Mouse (Mus musculus) CH12.LX (cell line): ENCODE data around the gene Dirc2. TPM values are rescaled to one million over a fixed set of nuclear protein-coding genes. Genes with fewer than 3 reads are reported as not detected.

Experiments
- DNase-seq: peaks from one replicate; pipeline ENCODE4 v3.0.0-alpha.2; 2013; ENCODE audit errors: extremely low read depth
- H3K27ac ChIP-seq: 2 replicates; pipeline ENCODE4 v1.5.1; 2012; ENCODE audit warnings: low read depth, mild to moderate bottlenecking, control low read depth, moderate library complexity; ENCODE audit not compliant: insufficient read depth
- H3K27me3 ChIP-seq: replicated peaks from 2 replicates; pipeline ENCODE3; 2012; ENCODE audit warnings: inconsistent platforms
- H3K36me3 ChIP-seq, 2 experiments: replicated peaks in 1 of 2; 2 replicates each; pipeline versions ENCODE3 to v1.6.1; 2012; ENCODE audit warnings: inconsistent platforms in 1 of 2, low read length in 1 of 2, mild to moderate bottlenecking in 1 of 2, mixed read lengths in 1 of 2, moderate library complexity in 1 of 2; ENCODE audit not compliant: control insufficient read depth in 1 of 2, insufficient read depth in 1 of 2
- H3K4me1 ChIP-seq, 2 experiments: 2 replicates each; pipeline ENCODE4 v1.6.1; 2012; ENCODE audit warnings: inconsistent platforms in 1 of 2, moderate library complexity in 1 of 2; ENCODE audit not compliant: insufficient read depth in 2 of 2, control insufficient read depth in 1 of 2
- H3K4me2 ChIP-seq: 2 replicates; pipeline ENCODE4 v1.6.1; 2012; ENCODE audit warnings: low read depth, mild to moderate bottlenecking, control low read depth; ENCODE audit not compliant: poor library complexity, insufficient read depth, severe bottlenecking
- H3K4me3 ChIP-seq, 3 experiments: fragments of 150-350 bp in 1 of 3; sonication (generic) in 1 of 3; replicated peaks in 1 of 3; 2 replicates each; pipeline versions ENCODE3 to v1.5.1; 2011 to 2012; ENCODE audit warnings: low read depth in 2 of 3, low read length in 2 of 3, mild to moderate bottlenecking in 2 of 3, moderate library complexity in 2 of 3, control low read depth in 1 of 3, improper control_type of control experiment in 1 of 3, inconsistent platforms in 1 of 3, mixed read lengths in 1 of 3; ENCODE audit not compliant: poor library complexity in 1 of 3
- H3K79me2 ChIP-seq: replicated peaks from 2 replicates; pipeline ENCODE4 v1.6.1; 2012; ENCODE audit warnings: mild to moderate bottlenecking, moderate library complexity; ENCODE audit not compliant: control insufficient read depth, poor library complexity, insufficient read depth, severe bottlenecking; ENCODE audit errors: extremely low read depth
- H3K9ac ChIP-seq: 2 replicates; pipeline ENCODE4 v1.6.1; 2012; ENCODE audit warnings: low read depth, mild to moderate bottlenecking, control low read depth, moderate library complexity; ENCODE audit not compliant: insufficient read depth
- H3K9me3 ChIP-seq: replicated peaks from 2 replicates; pipeline ENCODE3; 2012; ENCODE audit warnings: low read length, inconsistent platforms, mixed read lengths
- CHD1 ChIP-seq: IDR thresholded peaks from 2 replicates; pipeline ENCODE4 v1.6.1; 2012; ENCODE audit warnings: low read depth, low read length, improper control_type of control experiment, inconsistent platforms
- CHD2 ChIP-seq: IDR thresholded peaks from 2 replicates; pipeline ENCODE4 v1.6.1; 2011; ENCODE audit warnings: low read length, improper control_type of control experiment
- CTCF ChIP-seq, 2 experiments: IDR thresholded peaks in 1 of 2; conservative IDR thresholded peaks in 1 of 2; 2 replicates each; pipeline ENCODE4 v1.5.1; 2011 to 2012; ENCODE audit warnings: low read depth in 2 of 2, low read length in 2 of 2, improper control_type of control experiment in 1 of 2, inconsistent platforms in 1 of 2, mild to moderate bottlenecking in 1 of 2, moderate library complexity in 1 of 2
- E2F4 ChIP-seq: IDR thresholded peaks from 2 replicates; pipeline ENCODE4 v1.6.1; 2011; ENCODE audit warnings: low read depth, low read length, improper control_type of control experiment; ENCODE audit not compliant: insufficient replicate concordance
- ELF1 ChIP-seq: IDR thresholded peaks from 2 replicates; pipeline ENCODE4 v1.6.1; 2014; ENCODE audit warnings: low read depth, mild to moderate bottlenecking, inconsistent platforms, low read length, improper control_type of control experiment
- EP300 ChIP-seq: IDR thresholded peaks from 2 replicates; pipeline ENCODE4 v1.6.1; 2011; ENCODE audit warnings: low read length, improper control_type of control experiment
- ETS1 ChIP-seq: conservative IDR thresholded peaks from 2 replicates; pipeline ENCODE4 v1.6.1; 2012; ENCODE audit warnings: low read depth, mild to moderate bottlenecking, inconsistent platforms, low read length, improper control_type of control experiment, moderate library complexity
- GABPA ChIP-seq: IDR thresholded peaks from 2 replicates; pipeline ENCODE4 v1.6.1; 2012; ENCODE audit warnings: low read depth, low read length, improper control_type of control experiment, inconsistent platforms; ENCODE audit not compliant: insufficient replicate concordance
- HCFC1 ChIP-seq: IDR thresholded peaks from 2 replicates; pipeline ENCODE4 v1.6.1; 2012; ENCODE audit warnings: low read depth, mild to moderate bottlenecking, inconsistent platforms, low read length, improper control_type of control experiment
- IRF4 ChIP-seq: IDR thresholded peaks from 2 replicates; pipeline ENCODE4 v1.6.1; 2014; ENCODE audit warnings: low read depth, mild to moderate bottlenecking, inconsistent platforms, low read length, improper control_type of control experiment
- JUN ChIP-seq: IDR thresholded peaks from 2 replicates; pipeline ENCODE4 v1.6.1; 2011; ENCODE audit warnings: low read depth, mild to moderate bottlenecking, low read length, improper control_type of control experiment, moderate library complexity; ENCODE audit not compliant: insufficient read depth
- JUND ChIP-seq: conservative IDR thresholded peaks from 2 replicates; pipeline ENCODE4 v1.6.1; 2011; ENCODE audit warnings: low read depth, low read length, improper control_type of control experiment
- KAT2A ChIP-seq: IDR thresholded peaks from 2 replicates; pipeline ENCODE4 v1.6.1; 2012; ENCODE audit warnings: low read length, improper control_type of control experiment, inconsistent platforms; ENCODE audit not compliant: insufficient replicate concordance
- MAFK ChIP-seq: IDR thresholded peaks from 2 replicates; pipeline ENCODE4 v1.6.1; 2011; ENCODE audit warnings: low read length, improper control_type of control experiment; ENCODE audit not compliant: insufficient replicate concordance
- MAX ChIP-seq: IDR thresholded peaks from 2 replicates; pipeline ENCODE4 v1.6.1; 2011; ENCODE audit warnings: low read length, improper control_type of control experiment
- MEF2A ChIP-seq: IDR thresholded peaks from 2 replicates; pipeline ENCODE4 v1.6.1; 2014; ENCODE audit warnings: low read depth, mild to moderate bottlenecking, inconsistent platforms, low read length, improper control_type of control experiment, borderline replicate concordance
- MYC ChIP-seq: IDR thresholded peaks from 2 replicates; pipeline ENCODE4 v1.6.1; 2011; ENCODE audit warnings: low read depth, mild to moderate bottlenecking, improper control_type of control experiment, low read length
- NELFE ChIP-seq: IDR thresholded peaks from 2 replicates; pipeline ENCODE4 v1.6.1; 2011; ENCODE audit warnings: low read depth, low read length, improper control_type of control experiment
- PAX5 ChIP-seq: IDR thresholded peaks from 2 replicates; pipeline ENCODE4 v1.6.1; 2012; ENCODE audit warnings: low read length, inconsistent platforms, mixed read lengths
- POLR2A ChIP-seq: IDR thresholded peaks from 2 replicates; pipeline ENCODE4 v1.6.1; 2011; ENCODE audit warnings: low read depth, mild to moderate bottlenecking, improper control_type of control experiment, low read length
- POLR2AphosphoS2 ChIP-seq: IDR thresholded peaks from 2 replicates; pipeline ENCODE4 v1.6.1; 2011; ENCODE audit warnings: low read depth, low read length, improper control_type of control experiment
- RAD21 ChIP-seq: IDR thresholded peaks from 2 replicates; pipeline ENCODE4 v1.6.1; 2011; ENCODE audit warnings: low read depth, mild to moderate bottlenecking, low read length, improper control_type of control experiment, moderate library complexity
- SIN3A ChIP-seq: IDR thresholded peaks from 2 replicates; pipeline ENCODE4 v1.6.1; 2012; ENCODE audit warnings: low read length, improper control_type of control experiment, inconsistent platforms
- SMC3 ChIP-seq: IDR thresholded peaks from 2 replicates; pipeline ENCODE4 v1.6.1; 2011; ENCODE audit warnings: low read depth, low read length, improper control_type of control experiment
- TBP ChIP-seq: conservative IDR thresholded peaks from 2 replicates; pipeline ENCODE4 v1.6.1; 2011; ENCODE audit warnings: low read depth, low read length, improper control_type of control experiment
- UBTF ChIP-seq: IDR thresholded peaks from 2 replicates; pipeline ENCODE4 v1.6.1; 2012; ENCODE audit warnings: low read depth, mild to moderate bottlenecking, inconsistent platforms, low read length, improper control_type of control experiment, moderate library complexity
- USF1 ChIP-seq: IDR thresholded peaks from 2 replicates; pipeline ENCODE4 v1.6.1; 2014; ENCODE audit warnings: low read depth, mild to moderate bottlenecking, inconsistent platforms, low read length, improper control_type of control experiment
- USF2 ChIP-seq: conservative IDR thresholded peaks from 2 replicates; pipeline ENCODE4 v1.6.1; 2011; ENCODE audit warnings: low read depth, low read length, improper control_type of control experiment
- ZKSCAN1 ChIP-seq: IDR thresholded peaks from 2 replicates; pipeline ENCODE4 v1.6.1; 2012; ENCODE audit warnings: low read depth, inconsistent platforms, low read length, improper control_type of control experiment, borderline replicate concordance
- ZMIZ1 ChIP-seq: IDR thresholded peaks from 2 replicates; pipeline ENCODE4 v1.6.1; 2012; ENCODE audit warnings: low read depth, mild to moderate bottlenecking, inconsistent platforms, low read length, improper control_type of control experiment
- ZNF384 ChIP-seq: IDR thresholded peaks from 2 replicates; pipeline ENCODE4 v1.6.1; 2012; ENCODE audit warnings: low read depth, low read length, improper control_type of control experiment, inconsistent platforms
- dilution Hi-C: fragments of 300-500 bp; cut with MboI; formaldehyde crosslinking; loops from 2 replicates; pipeline ENCODE4 v1.14.3; 2020; ENCODE audit warnings: low sequenced_read_pairs; ENCODE audit not compliant: extremely low pct_unique_long_range_greater_than_20kb, extremely low pct_ligation_motif_present
- in situ Hi-C: fragments of 300-500 bp; cut with MboI; formaldehyde crosslinking; loops from 3 replicates; pipeline ENCODE4 v1.14.3; 2019; ENCODE audit warnings: low sequenced_read_pairs, low pct_ligation_motif_present, low pct_unique_long_range_greater_than_20kb, mixed read lengths
- polyA plus RNA-seq: library from polyadenylated mRNA; unstranded; fragments of >175 nt; gene quantifications from 2 replicates; pipeline ENCODE4 v1.2.1, GENCODE M21; 2012; ENCODE audit warnings: low read depth; ENCODE audit not compliant: insufficient read length
- total RNA-seq, 2 experiments: library from RNA; depleted of rRNA; stranded (reverse); fragments of 300-350 nt in 1 of 2; fragments of >200 nt in 1 of 2; gene quantifications; 2 replicates each; pipeline ENCODE4 v1.2.3; 2012 to 2014

Dirc2 gene
- total and polyA plus RNA-seq, 3 experiments: 5.7 to 6.9 (median 6.8) TPM

- Histone ChIP-seq H3K27me3 (no peaks in the 10 kb centered on the region), H3K4me1 (peaks cover 16 to 72% of the 10 kb centered on the region in 2 experiments), H3K4me2 (peak overlapping the region; percentile 85), H3K27ac (peak overlapping the region; percentile 7; the same call in 1 of the 2 replicates), H3K4me3 (no peak overlapping the region), H3K36me3 (peaks cover 0 to 18% of the 10 kb centered on the region in 2 experiments), H3K79me2 (no peaks in the 10 kb centered on the region), H3K9ac (peak overlapping the region; percentile 10; the same call in 1 of the 2 replicates), H3K9me3 (no peaks in the 10 kb centered on the region)
- TF ChIP-seq EP300: peak; percentile 86
- no peak for TF ChIP-seq SMC3
- no peak for TF ChIP-seq ZKSCAN1
- TF ChIP-seq POLR2AphosphoS2: no peak
- no peak for TF ChIP-seq PAX5
- 0 out of 2 replicates have a peak, but pooled peaks have one; percentile 16 for TF ChIP-seq CHD1
- no peak for TF ChIP-seq CTCF (conservative IDR thresholded peaks at IDR 0.05 in 1 of 2, IDR thresholded peaks at IDR 0.05 in 1 of 2; ENCODE audit: low read depth in 2 of 2, low read length in 2 of 2)
- TF ChIP-seq MAFK: no peak
- TF ChIP-seq CHD2: 0 out of 2 replicates have a peak, but pooled peaks have one; percentile 46
- 0 out of 2 replicates have a peak, but pooled peaks have one; percentile 41 for TF ChIP-seq MAX
- TF ChIP-seq SIN3A: peak; percentile 62; the same call in 1 of the 2 replicates
- TF ChIP-seq E2F4: 0 out of 2 replicates have a peak, but pooled peaks have one; percentile 45
- no peak for TF ChIP-seq HCFC1
- peak; percentile 43; the same call in 1 of the 2 replicates for TF ChIP-seq MYC
- TF ChIP-seq NELFE: peak; percentile 48; the same call in 1 of the 2 replicates
- TF ChIP-seq USF2: no peak
- TF ChIP-seq ETS1: peak; percentile 52; the same call in 1 of the 2 replicates
- TF ChIP-seq USF1: no peak
- peak; percentile 47; the same call in 1 of the 2 replicates for TF ChIP-seq ELF1
- TF ChIP-seq UBTF: no peak
- TF ChIP-seq RAD21: no peak
- no peak for TF ChIP-seq POLR2A
- no peak for TF ChIP-seq JUN
- no peak for TF ChIP-seq ZNF384
- no peak for TF ChIP-seq ZMIZ1
- peak; percentile 37; the same call in 1 of the 2 replicates for TF ChIP-seq JUND
- TF ChIP-seq TBP: 0 out of 2 replicates have a peak, but pooled peaks have one; percentile 45
- TF ChIP-seq GABPA: no peak
- peak; percentile 72 for TF ChIP-seq IRF4
- TF ChIP-seq KAT2A: no peak
- TF ChIP-seq MEF2A: peak; percentile 95
- dilution Hi-C loops (no loop called here), in situ Hi-C loops (loop anchor here (5.0 kb wide), 1 partner anchor 33 kb away; the partner anchor contains the start of gene Hspbap1)
- DNase-seq: peak; percentile 65
Observed at GRCm38 (mm10) chr16:35739548-35739947, 29.6 kb downstream of the Dirc2 start.
